Mouse (Mus musculus) myocyte (in vitro differentiated cells): ENCODE data around the gene Pank2.

Source experiments
- E2F4 ChIP-seq: IDR thresholded peaks from one replicate; pipeline ENCODE4 v1.6.1; 2011; ENCODE audit warnings: mild to moderate bottlenecking, control low read depth, moderate library complexity; ENCODE audit not compliant: insufficient read depth
- MAX ChIP-seq: IDR thresholded peaks from one replicate; pipeline ENCODE4 v1.6.1; 2011; ENCODE audit warnings: low read depth, mild to moderate bottlenecking, control low read depth
- MYOD1 ChIP-seq, 3 experiments: IDR thresholded peaks; one replicate each; pipeline ENCODE4 v1.6.1; 2011; ENCODE audit warnings: control low read depth in 2 of 3, low read depth in 2 of 3, mild to moderate bottlenecking in 2 of 3, moderate library complexity in 1 of 3; ENCODE audit not compliant: insufficient read length in 2 of 3, control insufficient read depth in 1 of 3
- MYOG ChIP-seq, 3 experiments: IDR thresholded peaks; one replicate each; pipeline ENCODE4 v1.6.1; 2011; ENCODE audit warnings: control low read depth in 2 of 3, low read depth in 2 of 3, mild to moderate bottlenecking in 2 of 3; ENCODE audit not compliant: insufficient read length in 2 of 3, control insufficient read depth in 1 of 3, insufficient read depth in 1 of 3
- POLR2A ChIP-seq: IDR thresholded peaks from one replicate; pipeline ENCODE4 v1.6.1; 2011; ENCODE audit warnings: low read depth, mild to moderate bottlenecking, control low read depth, moderate library complexity; ENCODE audit not compliant: insufficient read length
- TCF12 ChIP-seq: IDR thresholded peaks from one replicate; pipeline ENCODE4 v1.6.1; 2011; ENCODE audit warnings: mild to moderate bottlenecking, control low read depth; ENCODE audit not compliant: poor library complexity, insufficient read depth, severe bottlenecking
- TCF3 ChIP-seq: IDR thresholded peaks from one replicate; pipeline ENCODE4 v1.6.1; 2011; ENCODE audit warnings: low read depth, control low read depth; ENCODE audit not compliant: insufficient read length
- USF1 ChIP-seq: IDR thresholded peaks from one replicate; pipeline ENCODE4 v1.6.1; 2011; ENCODE audit warnings: low read depth, mild to moderate bottlenecking, control low read depth, moderate library complexity

DNA sequence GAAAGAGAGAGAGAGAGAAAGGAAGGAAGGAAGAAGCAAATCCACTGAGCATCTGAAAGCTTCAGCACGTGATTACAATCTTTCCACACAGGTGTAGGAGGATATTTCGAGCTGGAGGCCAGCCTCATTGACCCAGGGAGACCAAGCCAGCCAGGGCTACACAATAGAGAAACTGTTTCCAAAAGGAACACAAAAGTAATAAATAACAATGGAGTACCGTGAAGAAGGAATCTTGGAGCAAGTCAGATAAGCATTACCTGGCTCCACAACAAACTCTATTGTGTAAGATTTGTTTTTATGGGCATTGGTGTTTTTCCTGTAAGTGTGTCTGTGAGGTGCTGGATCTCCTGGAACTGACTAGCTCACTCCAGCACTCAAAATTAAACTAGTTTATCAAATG, 83.3 kb downstream of the Pank2 start:
- TF ChIP-seq MYOD1 (IDR thresholded peaks at IDR 0.05; ENCODE audit: control insufficient read depth in 1 of 3, insufficient read length in 2 of 3, low read depth in 2 of 3) (no peak), USF1 (no peak), POLR2A (no peak), MAX (no peak), MYOG (IDR thresholded peaks at IDR 0.05; ENCODE audit: control insufficient read depth in 1 of 3, insufficient read depth in 1 of 3, insufficient read length in 2 of 3, low read depth in 2 of 3) (no peak), TCF12 (no peak), TCF3 (no peak), E2F4 (no peak)
